Mouse (Mus musculus): ENCODE data around the gene Taldo1. TPM values are rescaled to one million over a fixed set of nuclear protein-coding genes. Genes with fewer than 3 reads are reported as not detected.
A peak's percentile ranks its signal among the peaks of the same experiment; 100 is the strongest.

Taldo1 gene
- total RNA-seq, 1 experiment from 2014 or later, result 295 TPM

- ATAC-seq (replicated peaks; ENCODE audit: low read depth, poor library complexity, severe bottlenecking), result no peak
These were observed 26.0 kb downstream of the Taldo1 start for GRCm38 (mm10) chr7:141417731-141418681.

GRCm38 (mm10) chr7:141418970-141419369 is 27.0 kb downstream of the Taldo1 start:
- ATAC-seq (replicated peaks; ENCODE audit: low read depth, poor library complexity, severe bottlenecking), result peak; percentile 30; the same call in 1 of the 2 replicates

GRCm38 (mm10) chr7:141420030-141420702 is 28.2 kb downstream of the Taldo1 start:
- ATAC-seq (replicated peaks; ENCODE audit: low read depth, poor library complexity, severe bottlenecking), result no peak

- no peak for ATAC-seq (replicated peaks; ENCODE audit: low read depth, poor library complexity, severe bottlenecking)
These were observed 31.8 kb downstream of the Taldo1 start for GRCm38 (mm10) chr7:141423811-141424210.

- ATAC-seq (replicated peaks; ENCODE audit: low read depth, poor library complexity, severe bottlenecking), result no peak
These were observed 35.1 kb downstream of the Taldo1 start for GRCm38 (mm10) chr7:141426948-141427730.

GRCm38 (mm10) chr7:141428701-141429100 is 36.7 kb downstream of the Taldo1 start:
- ATAC-seq (replicated peaks; ENCODE audit: low read depth, poor library complexity, severe bottlenecking), result no peak

GRCm38 (mm10) chr7:141429310-141429709 is 37.3 kb downstream of the Taldo1 start, which contains the start of gene Cend1:
Gene Cend1 (minus strand): TSS chr7:141429491.
- no peak for ATAC-seq (replicated peaks; ENCODE audit: low read depth, poor library complexity, severe bottlenecking)

- ATAC-seq (replicated peaks; ENCODE audit: low read depth, poor library complexity, severe bottlenecking), result no peak
These were observed 38.0 kb downstream of the Taldo1 start for GRCm38 (mm10) chr7:141429840-141430584.

GRCm38 (mm10) chr7:141430585-141431240 is 38.7 kb downstream of the Taldo1 start:
- no peak for ATAC-seq (replicated peaks; ENCODE audit: low read depth, poor library complexity, severe bottlenecking)

- ATAC-seq (replicated peaks; ENCODE audit: low read depth, poor library complexity, severe bottlenecking), result no peak
These were observed 39.6 kb downstream of the Taldo1 start for GRCm38 (mm10) chr7:141431434-141432185.

- ATAC-seq (replicated peaks; ENCODE audit: low read depth, poor library complexity, severe bottlenecking), result no peak
These were observed 40.2 kb downstream of the Taldo1 start for GRCm38 (mm10) chr7:141432186-141432611.

- ATAC-seq (replicated peaks; ENCODE audit: low read depth, poor library complexity, severe bottlenecking), result no peak
These were observed 40.9 kb downstream of the Taldo1 start for GRCm38 (mm10) chr7:141432741-141433516.

- ATAC-seq (replicated peaks; ENCODE audit: low read depth, poor library complexity, severe bottlenecking), result no peak
These were observed 41.8 kb downstream of the Taldo1 start for GRCm38 (mm10) chr7:141433517-141434400.

- no peak for ATAC-seq (replicated peaks; ENCODE audit: low read depth, poor library complexity, severe bottlenecking)
These were observed 42.5 kb downstream of the Taldo1 start for GRCm38 (mm10) chr7:141434464-141434863.

GRCm38 (mm10) chr7:141435129-141435855 is 43.3 kb downstream of the Taldo1 start:
- ATAC-seq (replicated peaks; ENCODE audit: low read depth, poor library complexity, severe bottlenecking), result peak; percentile 74
